Mouse (Mus musculus) MEL (cell line): ENCODE results near the gene Rps27rt. TPM values are rescaled to one million over a fixed set of nuclear protein-coding genes. Genes with fewer than 3 reads are reported as not detected.
A peak's percentile ranks its signal among the peaks of the same experiment; 100 is the strongest.

Experiments used
- DNase-seq: peaks from one replicate; pipeline ENCODE4 v3.0.0; 2011; ENCODE audit warnings: low read depth, low spot score
- H3K27ac ChIP-seq: 2 replicates; pipeline ENCODE4 v1.5.1; 2012; ENCODE audit warnings: low read depth, mild to moderate bottlenecking, control low read depth, low read length, moderate library complexity; ENCODE audit not compliant: control insufficient read depth
- H3K27me3 ChIP-seq, 2 experiments: fragments of 150-350 bp in 1 of 2; sonication (generic) in 1 of 2; 2 replicates each; pipeline ENCODE4 v1.6.1; 2012; ENCODE audit warnings: low read length in 2 of 2, mild to moderate bottlenecking in 2 of 2, improper control_type of control experiment in 1 of 2, moderate library complexity in 1 of 2; ENCODE audit not compliant: insufficient read depth in 2 of 2, control insufficient read depth in 1 of 2
- H3K36me3 ChIP-seq, 2 experiments: 2 replicates each; pipeline ENCODE4 v1.6.1; 2012 to 2014; ENCODE audit warnings: low read length in 2 of 2, improper control_type of control experiment in 1 of 2, inconsistent platforms in 1 of 2, mild to moderate bottlenecking in 1 of 2; ENCODE audit not compliant: insufficient read depth in 2 of 2, control insufficient read depth in 1 of 2
- H3K4me1 ChIP-seq, 2 experiments: fragments of 150-350 bp in 1 of 2; sonication (generic) in 1 of 2; 2 replicates each; pipeline ENCODE4 v1.6.1; 2012; ENCODE audit warnings: low read length in 2 of 2, improper control_type of control experiment in 1 of 2, mild to moderate bottlenecking in 1 of 2; ENCODE audit not compliant: insufficient read depth in 2 of 2, control insufficient read depth in 1 of 2
- H3K4me3 ChIP-seq, 2 experiments: fragments of 150-350 bp in 1 of 2; sonication (generic) in 1 of 2; 2 replicates each; pipeline ENCODE4 v1.5.1; 2012; ENCODE audit warnings: low read depth in 2 of 2, low read length in 2 of 2, mild to moderate bottlenecking in 2 of 2, moderate library complexity in 2 of 2, control low read depth in 1 of 2, improper control_type of control experiment in 1 of 2; ENCODE audit not compliant: control insufficient read depth in 1 of 2, insufficient read depth in 1 of 2
- H3K79me2 ChIP-seq: 2 replicates; pipeline ENCODE4 v1.6.1; 2012; ENCODE audit warnings: mild to moderate bottlenecking, low read length, moderate library complexity; ENCODE audit not compliant: control insufficient read depth, poor library complexity, insufficient read depth
- H3K9ac ChIP-seq: 2 replicates; pipeline ENCODE4 v1.6.1; 2012; ENCODE audit warnings: low read depth, mild to moderate bottlenecking, control low read depth, low read length, moderate library complexity; ENCODE audit not compliant: control insufficient read depth, poor library complexity, severe bottlenecking
- H3K9me3 ChIP-seq: fragments of 150-350 bp; sonication (generic); replicated peaks from 2 replicates; pipeline ENCODE4 v1.6.1; 2012; ENCODE audit warnings: mild to moderate bottlenecking, low read length, improper control_type of control experiment, moderate library complexity; ENCODE audit not compliant: insufficient read depth
- CHD2 ChIP-seq: IDR thresholded peaks from 2 replicates; pipeline ENCODE4 v1.6.1; 2011; ENCODE audit warnings: low read length, improper control_type of control experiment
- GABPA ChIP-seq: IDR thresholded peaks from 2 replicates; pipeline ENCODE4 v1.6.1; 2012; ENCODE audit warnings: low read depth, mild to moderate bottlenecking, inconsistent platforms, low read length, improper control_type of control experiment, moderate library complexity
- JUND ChIP-seq: IDR thresholded peaks from 2 replicates; pipeline ENCODE4 v1.6.1; 2011; ENCODE audit warnings: low read depth, mild to moderate bottlenecking, improper control_type of control experiment, low read length
- MYB ChIP-seq: IDR thresholded peaks from 2 replicates; pipeline ENCODE4 v1.6.1; 2011; ENCODE audit warnings: mild to moderate bottlenecking, low read depth, low read length, improper control_type of control experiment
- MYC ChIP-seq: IDR thresholded peaks from 2 replicates; pipeline ENCODE4 v1.6.1; 2011; ENCODE audit warnings: low read depth, mild to moderate bottlenecking, low read length, improper control_type of control experiment, moderate library complexity
- POLR2A ChIP-seq, 2 experiments: IDR thresholded peaks; 2 replicates each; pipeline ENCODE4 v1.6.1; 2011 to 2012; ENCODE audit warnings: low read length in 2 of 2, mild to moderate bottlenecking in 2 of 2, control low read depth in 1 of 2, improper control_type of control experiment in 1 of 2, low read depth in 1 of 2, moderate library complexity in 1 of 2; ENCODE audit not compliant: control insufficient read depth in 1 of 2, insufficient read depth in 1 of 2, poor library complexity in 1 of 2
- polyA plus RNA-seq, 2 experiments: library from polyadenylated mRNA; stranded (reverse) in 1 of 2; unstranded in 1 of 2; fragments of >175 nt in 1 of 2; fragments of >200 nt in 1 of 2; gene quantifications; 2 replicates each; pipeline versions ENCODE4 v1.2.1 to v1.2.4; 2012; ENCODE audit warnings: low replicate concordance in 2 of 2, low read depth in 1 of 2; ENCODE audit not compliant: insufficient read length in 2 of 2, insufficient read depth in 1 of 2, missing spikeins in 1 of 2
- total RNA-seq: library from RNA; depleted of rRNA; stranded (reverse); fragments of 300-350 nt; gene quantifications from 2 replicates; pipeline ENCODE4 v1.2.3, GENCODE M21; 2012; rRNA removed

Gene Rps27rt
- total and polyA plus RNA-seq, 3 experiments, result 61.8 to 338 TPM; not detected in 1

GRCm38 (mm10) chr9:114933037-114933722 lies 49.4 kb downstream of the Rps27rt start:
- Histone ChIP-seq H3K79me2 (no peaks in the 10 kb centered on the region), H3K27me3 (no peaks in the 10 kb centered on the region), H3K9me3 (no peaks in the 10 kb centered on the region), H3K9ac (no peak overlapping the region), H3K4me3 (no peak overlapping the region), H3K27ac (no peak overlapping the region), H3K4me1 (no peaks in the 10 kb centered on the region), H3K36me3 (no peaks in the 10 kb centered on the region)
- TF ChIP-seq POLR2A (IDR thresholded peaks at IDR 0.05; ENCODE audit: control insufficient read depth in 1 of 2, insufficient read depth in 1 of 2, low read depth in 1 of 2, low read length in 2 of 2, poor library complexity in 1 of 2) (0 out of 4 replicates have a peak, but pooled peaks of 1 of the 2 experiments have one; percentile 17), CHD2 (no peak), JUND (no peak)
- DNase-seq, result no peak

- H3K9me3 ChIP-seq, result no peaks in the 10 kb centered on the region
- H3K4me1 ChIP-seq, result no peaks in the 10 kb centered on the region
- no peak for DNase-seq
- H3K36me3 ChIP-seq, result no peaks in the 10 kb centered on the region
- TF ChIP-seq MYC, result no peak
- TF ChIP-seq MYB, result no peak
- no peak for TF ChIP-seq GABPA
- no peak for TF ChIP-seq CHD2
- H3K27ac ChIP-seq, result no peak overlapping the region
- no peak overlapping the region for H3K4me3 ChIP-seq
- H3K79me2 ChIP-seq, result no peaks in the 10 kb centered on the region
- no peaks in the 10 kb centered on the region for H3K27me3 ChIP-seq
- no peak overlapping the region for H3K9ac ChIP-seq
Observed at GRCm38 (mm10) chr9:114932607-114933006, 49.9 kb downstream of the Rps27rt start.

Other genes starting within 250 kb of the Rps27rt start
- gene Cmtm7, start 200.9 kb downstream of the Rps27rt start, total RNA-seq, result 290 and 352 TPM in 2 replicates
- gene Cmtm7, start 200.9 kb downstream of the Rps27rt start, polyA plus RNA-seq, result 100 to 1,000 TPM in 1 of 2 experiments, not detected in 1; 545 TPM
- gene Cmtm8, start 138.6 kb downstream of the Rps27rt start, total RNA-seq, result 1.9 and 2.3 TPM in 2 replicates
- 1 to 10 TPM in 1 of 2 experiments, not detected in 1; 7.9 TPM for gene Cmtm8, start 138.6 kb downstream of the Rps27rt start, polyA plus RNA-seq
- gene Gpd1l, start 48.8 kb downstream of the Rps27rt start, total RNA-seq, result not detected in 2 replicates
- gene Gpd1l, start 48.8 kb downstream of the Rps27rt start, polyA plus RNA-seq, result not detected
- not detected in 2 replicates for gene Osbpl10, start 4.2 kb downstream of the Rps27rt start, total RNA-seq
- not detected for gene Osbpl10, start 4.2 kb downstream of the Rps27rt start, polyA plus RNA-seq